Mouse (Mus musculus): ENCODE measurements around the gene Scmh1. TPM values are rescaled to one million over a fixed set of nuclear protein-coding genes. Genes with fewer than 3 reads are reported as not detected.

The Scmh1 gene
- 10 to 100 TPM; 37.7 to 39.7 TPM for total RNA-seq (2021)
- long read RNA-seq, experiment 1, partial matches to known transcripts = 2 of 12 reads
- long read RNA-seq, experiment 1, other reads (novel, unspliced or antisense) = 7 of 12 reads
- long read RNA-seq, experiment 2, partial matches to known transcripts = 2 of 8 reads
- long read RNA-seq, experiment 2, other reads (novel, unspliced or antisense) = 5 of 8 reads

GRCm38 (mm10) chr4:120405144-120405805 is at the start of gene Scmh1:
Gene Scmh1, plus strand, starts transcription at chr4:120405281.
- intact Hi-C loops (cut with DNase I) = loop anchor here (10.0 kb wide), 1 partner anchor 70 kb away; no protein-coding TSS in a partner anchor
- peak; percentile 42 to 67 for DNase-seq

- intact Hi-C loops (cut with DNase I) = no loop called here
Observed at GRCm38 (mm10) chr4:120360011-120360521, 45.0 kb upstream of the Scmh1 start.

GRCm38 (mm10) chr4:120364729-120365128 is 40.4 kb upstream of the Scmh1 start:
- intact Hi-C loops (cut with DNase I) = loop anchor here (5.0 kb wide), 1 partner anchor 37 kb away; no protein-coding TSS in a partner anchor
- no peak for DNase-seq

More at GRCm38 (mm10) chr4:120360011-120360521, 45.0 kb upstream of the Scmh1 start:
- DNase-seq = no peak

DNA sequence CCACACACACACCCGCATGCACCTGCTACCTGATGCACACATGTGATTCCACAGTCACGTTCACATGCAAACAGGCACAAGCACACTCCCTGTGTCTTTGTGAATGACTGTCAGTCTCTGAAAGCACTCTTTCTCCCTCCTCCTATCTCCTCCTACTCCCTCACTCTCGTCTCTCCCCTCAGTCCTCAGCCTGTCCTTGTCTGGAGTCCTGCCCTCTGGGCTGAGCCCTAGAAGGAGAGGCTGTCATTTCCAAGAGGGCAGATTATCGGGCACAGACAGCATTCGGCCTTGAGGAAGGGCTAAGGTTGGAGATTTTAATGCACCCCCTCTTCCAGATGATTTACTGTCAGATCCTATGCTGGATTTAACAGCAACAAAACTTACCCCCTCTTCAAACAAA is 39.6 kb upstream of the Scmh1 start:
- no peak for DNase-seq
- intact Hi-C loops (cut with DNase I) = loop anchor here (5.0 kb wide), 1 partner anchor 38 kb away; no protein-coding TSS in a partner anchor

GRCm38 (mm10) chr4:120368031-120368430 is 37.0 kb upstream of the Scmh1 start:
- no peak for DNase-seq
- intact Hi-C loops (cut with DNase I) = loop anchor here (2.0 to 5.0 kb wide), 2 partner anchors 41 to 151 kb away; no protein-coding TSS in a partner anchor

DNA sequence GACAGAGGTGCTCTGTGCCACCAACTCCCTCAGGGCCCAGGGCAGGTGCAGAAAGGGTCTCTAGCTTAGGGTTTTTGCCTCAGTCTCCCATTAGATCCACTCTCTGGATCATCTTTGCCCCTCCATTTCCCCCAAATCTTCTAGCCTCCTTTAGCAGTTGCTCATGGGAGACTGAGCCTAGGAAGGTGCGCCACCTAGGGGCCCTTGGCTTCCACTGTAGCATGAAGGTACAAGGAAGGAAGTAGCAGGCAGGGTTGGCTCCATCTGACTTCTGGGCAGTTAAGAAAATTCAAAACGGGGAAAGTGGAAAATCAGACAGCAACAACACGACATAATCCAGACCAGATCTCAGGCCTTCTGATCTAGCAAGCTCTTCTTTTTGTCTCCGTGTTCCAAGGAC is 36.4 kb upstream of the Scmh1 start:
- intact Hi-C loops (cut with DNase I) = loop anchor here (2.0 to 5.0 kb wide), 2 partner anchors 41 to 152 kb away; no protein-coding TSS in a partner anchor
- peak; percentile 46 for DNase-seq

DNA sequence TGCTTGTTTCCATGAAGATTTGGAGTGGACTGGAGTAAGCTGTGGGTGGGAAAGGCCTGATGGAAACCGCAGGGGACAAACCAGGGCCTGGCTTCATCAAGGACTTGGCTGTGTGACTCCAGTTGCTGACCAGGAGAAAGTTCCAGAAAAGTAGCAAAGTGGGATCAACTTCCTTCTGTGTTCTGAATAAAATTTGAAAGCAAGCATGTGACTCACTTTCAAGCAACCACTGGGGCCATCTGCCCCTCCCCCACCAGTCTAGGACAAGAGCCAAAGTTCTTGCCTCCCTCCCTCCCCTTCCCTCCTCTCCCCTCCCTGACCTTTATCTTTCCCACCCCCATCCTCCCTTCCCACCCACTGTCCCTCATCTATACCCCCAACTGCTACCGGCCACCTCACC is 35.9 kb upstream of the Scmh1 start:
- intact Hi-C loops (cut with DNase I) = loop anchor here (2.0 to 5.0 kb wide), 2 partner anchors 42 to 152 kb away; no protein-coding TSS in a partner anchor
- DNase-seq = peak; percentile 32 to 60

GRCm38 (mm10) chr4:120369861-120370366 is 35.2 kb upstream of the Scmh1 start:
- no peak for DNase-seq
- intact Hi-C loops (cut with DNase I) = loop anchor here (2.0 to 5.0 kb wide), 3 partner anchors 43 to 153 kb away; no protein-coding TSS in a partner anchor

DNA sequence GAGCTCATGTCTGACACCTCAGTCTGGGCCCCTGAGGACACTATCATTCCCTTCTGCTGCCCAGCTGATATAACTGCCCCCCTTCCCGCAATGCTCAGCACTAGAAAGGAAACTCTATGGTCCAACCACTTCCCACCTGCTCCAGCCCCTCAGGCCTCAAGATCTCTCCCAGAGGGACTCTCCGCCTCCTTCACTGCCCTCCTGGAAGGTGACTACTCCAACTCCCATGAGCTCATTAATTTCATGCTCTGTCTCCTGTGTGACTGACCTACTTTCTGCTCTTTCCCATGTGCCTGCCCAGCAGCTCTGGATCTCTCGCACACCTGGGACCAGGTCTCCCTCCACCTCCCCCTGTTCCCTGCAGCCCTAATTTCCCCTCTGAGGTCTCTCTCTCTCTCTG is 32.2 kb upstream of the Scmh1 start:
- intact Hi-C loops (cut with DNase I) = no loop called here
- DNase-seq = no peak

GRCm38 (mm10) chr4:120373813-120374212 is 31.3 kb upstream of the Scmh1 start:
- DNase-seq = no peak
- intact Hi-C loops (cut with DNase I) = no loop called here

- intact Hi-C loops (cut with DNase I) = loop anchor here (5.0 kb wide), 2 partner anchors 59 to 254 kb away; no protein-coding TSS in a partner anchor
- DNase-seq = peak; percentile 68 to 83
Observed at GRCm38 (mm10) chr4:120380811-120381391, 24.2 kb upstream of the Scmh1 start.

- DNase-seq = no peak
- intact Hi-C loops (cut with DNase I) = loop anchor here (5.0 kb wide), 1 partner anchor 297 kb away; no protein-coding TSS in a partner anchor
Observed at GRCm38 (mm10) chr4:120385496-120385895, 19.6 kb upstream of the Scmh1 start.

DNA sequence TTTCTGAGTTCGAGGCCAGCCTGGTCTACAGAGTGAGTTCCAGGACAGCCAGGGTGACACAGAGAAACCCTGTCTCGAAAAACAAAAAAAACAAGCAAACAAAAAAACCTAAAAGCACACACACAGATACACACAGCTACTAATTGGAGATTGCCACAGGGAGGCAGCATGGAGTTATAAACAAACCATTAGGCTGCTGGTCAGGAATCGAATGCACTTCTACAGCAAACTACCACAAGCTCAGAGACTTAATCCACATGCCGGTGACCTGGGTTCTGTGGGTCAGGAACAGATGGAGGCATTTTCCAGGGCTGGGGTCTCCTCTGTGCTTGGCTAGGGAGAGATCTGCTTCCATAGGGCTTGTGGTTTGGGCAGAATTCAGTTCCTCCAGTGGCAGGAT is 17.6 kb upstream of the Scmh1 start:
- intact Hi-C loops (cut with DNase I) = loop anchor here (5.0 kb wide), 1 partner anchor 295 kb away; no protein-coding TSS in a partner anchor
- no peak for DNase-seq

DNA sequence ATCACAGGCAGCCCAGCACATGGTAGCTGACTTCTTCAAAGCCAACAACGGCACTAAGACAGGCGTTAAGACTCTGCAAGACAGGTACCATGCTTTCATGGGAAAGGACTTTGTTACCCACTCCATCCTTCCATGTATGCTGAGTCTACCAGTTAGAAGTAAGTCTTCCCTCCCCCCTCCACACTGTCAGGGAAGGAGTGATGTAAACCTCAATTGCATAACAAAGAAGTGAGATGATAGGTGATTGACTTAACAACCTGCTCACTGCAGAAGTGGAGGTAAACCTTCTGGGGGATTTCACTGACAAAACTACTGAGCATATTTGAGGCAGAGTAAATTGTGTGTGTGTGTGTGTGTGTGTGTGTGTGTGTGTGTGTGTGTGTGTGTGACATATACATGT is 17.1 kb upstream of the Scmh1 start:
- DNase-seq = no peak
- intact Hi-C loops (cut with DNase I) = loop anchor here (5.0 kb wide), 1 partner anchor 294 kb away; no protein-coding TSS in a partner anchor

DNA sequence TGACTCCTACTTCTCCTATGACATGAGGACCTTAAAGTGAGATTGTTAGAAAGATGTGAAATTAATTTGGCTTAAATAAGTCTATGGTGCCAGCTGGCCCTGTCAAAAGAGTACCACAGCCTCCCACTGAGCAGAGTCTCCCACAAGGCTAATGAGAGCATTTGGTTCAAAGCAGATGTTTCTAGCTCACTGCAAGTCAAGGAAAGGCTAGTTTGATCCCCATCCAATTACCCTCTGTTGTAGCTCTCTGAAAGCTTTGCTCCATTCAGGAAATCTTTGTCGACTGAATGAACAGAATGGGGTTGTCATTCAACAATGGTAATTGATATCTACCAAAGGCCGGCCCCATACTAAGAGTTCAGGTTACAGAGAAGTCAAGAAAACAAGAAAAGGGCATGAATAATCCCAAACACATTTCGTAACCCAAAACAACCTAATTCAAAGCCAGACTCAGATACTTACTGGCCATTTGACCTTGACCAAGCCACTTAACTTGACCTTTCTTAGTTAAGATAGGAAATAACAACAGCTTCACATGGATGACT is 16.0 kb upstream of the Scmh1 start:
- intact Hi-C loops (cut with DNase I) = loop anchor here (5.0 kb wide), 1 partner anchor 293 kb away; no protein-coding TSS in a partner anchor
- no peak for DNase-seq

- no peak for DNase-seq
- intact Hi-C loops (cut with DNase I) = loop anchor here (5.0 kb wide), 1 partner anchor 293 kb away; no protein-coding TSS in a partner anchor
Observed at GRCm38 (mm10) chr4:120389546-120389945, 15.5 kb upstream of the Scmh1 start.

GRCm38 (mm10) chr4:120391591-120391990 is 13.5 kb upstream of the Scmh1 start:
- intact Hi-C loops (cut with DNase I) = no loop called here
- DNase-seq = no peak

- DNase-seq = no peak
- intact Hi-C loops (cut with DNase I) = no loop called here
Observed at GRCm38 (mm10) chr4:120392341-120392740, 12.7 kb upstream of the Scmh1 start.

DNA sequence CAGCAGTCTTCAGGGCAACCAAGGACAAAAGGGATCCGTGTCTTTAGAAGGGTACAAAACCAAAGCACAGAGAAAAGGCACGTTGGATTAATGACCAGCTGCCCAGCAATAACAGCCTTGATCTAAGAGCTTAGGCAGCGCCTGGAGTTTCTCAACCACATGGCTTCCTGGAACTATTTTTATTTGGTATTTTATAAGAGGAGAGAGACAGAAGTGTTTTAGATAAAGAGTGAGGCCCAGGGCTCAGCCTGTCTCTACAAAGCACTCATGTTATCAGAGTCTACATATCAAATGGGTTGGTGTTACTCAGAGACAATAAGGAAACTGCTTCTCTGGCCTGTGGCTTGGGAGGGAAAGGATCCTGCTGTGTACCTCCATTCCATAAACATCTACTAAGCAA is 12.3 kb upstream of the Scmh1 start:
- no peak for DNase-seq
- intact Hi-C loops (cut with DNase I) = no loop called here

DNA sequence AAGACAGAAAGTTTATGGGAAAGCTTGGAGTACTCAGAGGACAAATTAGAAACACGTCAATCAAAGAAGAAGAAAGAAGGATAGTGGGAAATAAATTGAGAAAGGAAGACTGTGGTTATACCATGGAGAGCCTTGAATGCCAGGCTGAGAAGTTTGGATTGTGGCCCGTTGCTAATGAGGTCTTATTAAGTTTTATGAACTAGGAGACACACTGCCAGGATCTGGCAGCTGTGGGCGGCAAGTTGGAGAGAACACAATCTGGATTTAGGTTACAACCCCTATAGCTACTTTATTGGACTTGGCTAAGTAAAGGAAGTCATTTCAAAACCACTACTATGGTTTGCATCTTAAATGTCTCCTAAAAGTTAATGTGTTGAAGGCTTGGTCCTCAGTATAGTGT is 4.8 kb upstream of the Scmh1 start:
- intact Hi-C loops (cut with DNase I) = loop anchor here (10.0 kb wide), 1 partner anchor 75 kb away; no protein-coding TSS in a partner anchor
- DNase-seq = no peak
